Mouse (Mus musculus): Measurements from ENCODE around the gene Sec62. TPM values are rescaled to one million over a fixed set of nuclear protein-coding genes. Genes with fewer than 3 reads are reported as not detected.

The Sec62 gene
- 60.7 TPM for polyA plus RNA-seq (2014; fragmentation: Illumina TruSeq; extraction: RNeasy Lipid Tissue Mini Kit (QIAGEN cat#74804); ENCODE audit: low read depth, low replicate concordance)

DNA sequence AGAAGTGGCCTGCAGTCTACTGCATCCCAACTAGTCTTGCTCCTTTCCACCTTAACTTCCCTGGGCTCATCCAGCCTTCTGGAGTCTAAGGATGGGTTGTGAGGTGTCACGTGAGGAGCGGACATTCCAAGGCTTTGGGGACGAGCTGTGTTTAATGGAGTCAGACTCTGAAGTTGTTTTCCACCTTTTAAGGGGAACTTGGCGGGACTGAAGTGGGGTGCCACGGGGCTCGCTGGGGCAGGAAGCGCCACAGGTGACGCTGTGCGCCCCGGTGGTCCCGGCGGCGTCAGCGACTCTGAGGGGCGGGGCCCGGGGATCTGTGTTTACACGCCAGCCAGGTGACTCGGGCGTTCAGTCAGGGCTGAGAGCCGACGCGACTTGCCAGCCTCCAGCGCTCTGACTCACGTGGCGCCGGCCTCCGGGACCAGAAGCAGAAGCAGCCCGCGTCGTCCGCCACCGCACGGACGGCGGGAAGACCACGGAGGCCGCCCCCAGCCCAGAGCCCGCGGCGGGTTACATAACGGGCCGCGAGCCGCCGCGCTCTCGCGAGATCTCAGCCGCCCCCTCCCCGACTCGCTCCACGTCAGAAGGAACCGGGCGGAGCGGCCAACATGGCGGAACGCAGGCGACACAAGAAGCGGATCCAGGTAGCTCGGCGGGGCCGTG lies at the start of gene Sec62:
TSS of gene Sec62 (plus strand) at position 139 of the 666 bp plus-strand sequence.

GRCm38 (mm10) chr3:30746006-30746405 lies 46.7 kb upstream of the Sec62 start, which contains the start of gene Samd7:
TSS of gene Samd7 (plus strand) at chr3:30746293.

DNA sequence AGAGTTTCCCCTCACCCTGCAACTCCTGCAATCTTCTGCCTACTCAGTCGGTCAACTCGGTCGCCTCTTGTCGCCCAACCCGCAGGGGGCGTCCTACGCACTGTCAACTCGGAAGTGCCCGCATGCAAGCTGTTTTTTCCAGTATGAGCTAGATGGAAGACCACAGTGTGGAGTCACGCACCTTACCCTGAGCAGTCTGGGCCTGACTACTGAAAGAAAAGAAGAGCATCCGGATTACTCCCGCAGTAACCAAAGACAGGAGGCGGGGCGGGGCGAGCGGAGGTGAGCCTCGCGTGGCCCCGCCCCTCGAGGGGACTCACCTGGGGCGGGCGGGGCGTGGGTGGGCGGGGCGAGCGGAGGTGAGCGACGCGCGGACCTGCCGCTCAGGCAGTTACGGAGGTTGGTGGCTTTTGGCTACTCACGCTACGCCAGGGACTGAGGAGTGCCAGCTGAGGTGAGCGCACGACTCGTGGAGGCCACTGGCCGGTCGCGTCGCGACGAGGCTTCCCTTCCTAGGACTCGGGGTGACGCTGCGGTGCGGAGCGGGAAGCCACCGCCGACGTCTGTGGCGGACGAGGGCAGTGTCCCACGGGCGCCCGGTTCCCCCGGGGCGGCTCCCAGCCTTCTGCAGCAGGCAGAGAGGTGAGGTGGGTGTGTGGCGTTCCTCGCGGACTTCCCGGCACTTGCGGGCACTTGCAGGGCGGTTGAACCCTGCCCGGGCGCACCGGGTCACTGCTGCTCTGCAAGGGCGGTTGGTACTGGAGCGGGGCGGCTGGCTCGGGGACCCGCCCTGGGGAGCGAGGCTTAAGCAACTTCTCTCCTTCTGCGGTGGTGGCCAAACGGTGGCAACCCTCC lies 63.2 kb downstream of the Sec62 start, which contains the start of gene Gpr160:
TSS of gene Gpr160 (plus strand) at position 347 of the 855 bp plus-strand sequence.

Other genes starting within 250 kb of the Sec62 start
- gene Mecom, start 244.9 kb upstream of the Sec62 start, polyA plus RNA-seq (2014; fragmentation: Illumina TruSeq; extraction: RNeasy Lipid Tissue Mini Kit (QIAGEN cat#74804); ENCODE audit: low read depth, low replicate concordance): 0.71 TPM
- 71.5 TPM for gene Actrt3, start 192.9 kb upstream of the Sec62 start, polyA plus RNA-seq (2014; fragmentation: Illumina TruSeq; extraction: RNeasy Lipid Tissue Mini Kit (QIAGEN cat#74804); ENCODE audit: low read depth, low replicate concordance)
- gene Mynn, start 190.8 kb upstream of the Sec62 start, polyA plus RNA-seq (2014; fragmentation: Illumina TruSeq; extraction: RNeasy Lipid Tissue Mini Kit (QIAGEN cat#74804); ENCODE audit: low read depth, low replicate concordance): 20.8 TPM
- 75.7 TPM for gene Lrriq4, start 148.4 kb upstream of the Sec62 start, polyA plus RNA-seq (2014; fragmentation: Illumina TruSeq; extraction: RNeasy Lipid Tissue Mini Kit (QIAGEN cat#74804); ENCODE audit: low read depth, low replicate concordance)
- 753 TPM for gene Lrrc34, start 145.0 kb upstream of the Sec62 start, polyA plus RNA-seq (2014; fragmentation: Illumina TruSeq; extraction: RNeasy Lipid Tissue Mini Kit (QIAGEN cat#74804); ENCODE audit: low read depth, low replicate concordance)
- not detected for gene Lrrc31, start 93.0 kb upstream of the Sec62 start, polyA plus RNA-seq (2014; fragmentation: Illumina TruSeq; extraction: RNeasy Lipid Tissue Mini Kit (QIAGEN cat#74804); ENCODE audit: low read depth, low replicate concordance)
- 6.0 TPM for gene Samd7, start 46.6 kb upstream of the Sec62 start, polyA plus RNA-seq (2014; fragmentation: Illumina TruSeq; extraction: RNeasy Lipid Tissue Mini Kit (QIAGEN cat#74804); ENCODE audit: low read depth, low replicate concordance)
- gene Gpr160, start 63.1 kb downstream of the Sec62 start, polyA plus RNA-seq (2014; fragmentation: Illumina TruSeq; extraction: RNeasy Lipid Tissue Mini Kit (QIAGEN cat#74804); ENCODE audit: low read depth, low replicate concordance): 242 TPM
- gene Phc3, start 176.5 kb downstream of the Sec62 start, polyA plus RNA-seq (2014; fragmentation: Illumina TruSeq; extraction: RNeasy Lipid Tissue Mini Kit (QIAGEN cat#74804); ENCODE audit: low read depth, low replicate concordance): 10.9 TPM
- gene Prkci, start 202.9 kb downstream of the Sec62 start, polyA plus RNA-seq (2014; fragmentation: Illumina TruSeq; extraction: RNeasy Lipid Tissue Mini Kit (QIAGEN cat#74804); ENCODE audit: low read depth, low replicate concordance): 24.0 TPM